Mouse (Mus musculus) B cell, adult 62 days (primary cell): Measurements from ENCODE around the gene Mmp1b. TPM values are rescaled to one million over a fixed set of nuclear protein-coding genes. Genes with fewer than 3 reads are reported as not detected.

Experiments used
- total RNA-seq: library from RNA; stranded (reverse); gene quantifications from 4 replicates; pipeline ENCODE4 v1.2.4, GENCODE M21; 2023

Gene Mmp1b
- not detected in 4 replicates for total RNA-seq

DNA sequence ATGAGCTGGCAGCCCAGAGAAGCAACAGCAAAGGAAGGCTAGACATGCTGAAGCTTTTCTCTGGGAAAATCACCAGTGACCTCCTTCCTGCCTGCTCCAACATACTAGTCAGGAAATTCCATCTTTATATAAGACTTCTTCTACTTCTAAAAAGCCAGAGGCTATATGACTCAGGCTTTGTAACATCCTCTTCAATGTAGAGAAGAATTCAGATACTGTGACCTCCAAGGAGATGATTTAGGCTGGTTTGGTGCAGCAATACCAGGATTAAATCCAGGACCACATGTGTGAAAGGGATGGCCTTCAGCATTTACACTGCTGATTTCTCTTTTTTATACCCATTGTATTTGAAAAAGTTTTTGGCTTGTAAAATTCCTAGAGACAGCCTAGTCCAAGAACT lies at the start of gene Mmp1b:
Mmp1b (minus strand) TSS at position 101 of the 400 bp plus-strand sequence.

GRCm38 (mm10) chr9:7344107-7344506 lies 43.7 kb downstream of the Mmp1b start, which contains the start of gene Mmp12:
Gene Mmp12, plus strand, starts transcription at chr9:7344381.

Other genes starting within 250 kb of the Mmp1b start
- 7.2 to 10.2 TPM (median 7.5 TPM) in 4 replicates for gene Dync2h1, start 203.6 kb downstream of the Mmp1b start, total RNA-seq
- 73.1 to 87.4 TPM (median 77.5 TPM) in 4 replicates for gene Dcun1d5, start 203.5 kb downstream of the Mmp1b start, total RNA-seq
- not detected in 4 replicates for gene Mmp13, start 115.5 kb downstream of the Mmp1b start, total RNA-seq
- 0.41 to 1.5 TPM in 2 of 4 replicates, not detected in the others for gene Mmp12, start 43.7 kb downstream of the Mmp1b start, total RNA-seq
- not detected in 4 replicates for gene Mmp3, start 57.8 kb upstream of the Mmp1b start, total RNA-seq
- not detected in 4 replicates for gene Mmp10, start 114.3 kb upstream of the Mmp1b start, total RNA-seq
- 0.22 to 0.40 TPM in 2 of 4 replicates, not detected in the others for gene Mmp8, start 170.4 kb upstream of the Mmp1b start, total RNA-seq
- gene Mmp27, start 183.3 kb upstream of the Mmp1b start, total RNA-seq: not detected in 4 replicates
- gene Mmp20, start 240.2 kb upstream of the Mmp1b start, total RNA-seq: not detected in 4 replicates